Mouse (Mus musculus) neutrophil, adult 83 days (primary cell): Measurements from ENCODE around the gene Gm10477. TPM values are rescaled to one million over a fixed set of nuclear protein-coding genes. Genes with fewer than 3 reads are reported as not detected.

ENCODE experiments used
- total RNA-seq, 2 experiments: library from RNA; stranded (reverse); gene quantifications; one replicate each; pipeline ENCODE4 v1.2.4; 2023

Gene Gm10477
- total RNA-seq = not detected

DNA sequence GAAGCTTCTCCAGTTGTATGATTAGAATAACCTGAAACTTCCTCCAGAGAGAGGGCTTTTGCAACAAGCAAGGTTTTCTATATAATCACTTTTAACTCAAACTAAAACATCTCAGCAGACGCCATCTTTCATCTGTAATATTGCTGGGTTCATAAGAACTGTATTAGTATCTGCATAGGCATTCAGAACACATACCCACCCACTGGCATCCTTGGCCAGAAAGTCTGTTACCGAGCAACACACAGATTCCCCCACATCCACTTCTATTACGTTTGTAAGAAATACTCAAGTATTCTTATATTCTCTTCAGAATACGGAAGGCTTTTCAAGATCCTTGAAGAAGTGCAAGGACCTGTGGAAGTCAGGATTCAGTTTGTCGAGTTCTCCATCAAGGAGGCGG lies at the start of gene Gm10477:
Gene Gm10477, plus strand, starts transcription at position 301 of the 400 bp plus-strand sequence.

DNA sequence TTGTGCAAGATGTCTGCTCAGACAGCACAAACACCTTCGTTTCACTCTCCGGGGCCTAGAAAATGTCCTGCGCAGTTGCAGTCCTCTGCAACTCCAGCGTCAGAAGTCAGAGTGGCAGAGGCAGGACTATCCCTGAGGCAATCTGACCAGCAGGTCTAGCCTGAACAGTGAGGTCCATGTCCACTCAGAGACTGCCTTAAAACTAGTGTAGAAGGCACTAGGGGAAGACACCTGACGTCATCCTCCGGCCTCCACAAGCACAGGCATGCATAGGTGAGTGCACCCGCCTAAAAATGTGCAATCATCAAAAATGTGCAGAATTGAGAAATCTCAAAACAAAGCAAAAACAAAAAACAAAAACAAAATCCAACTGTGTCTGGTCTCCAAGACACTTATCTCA lies 25.0 kb downstream of the Gm10477 start, which contains the start of gene Gm648:
Gene Gm648, minus strand, starts transcription at position 101 of the 400 bp plus-strand sequence.

Other genes starting within 250 kb of the Gm10477 start
- gene Zfp449, start 178.3 kb upstream of the Gm10477 start, total RNA-seq = under 1 TPM in 1 of 2 experiments, not detected in 1; 0.61 TPM
- gene Smim10l2a, start 150.2 kb upstream of the Gm10477 start, total RNA-seq = under 1 TPM in 1 of 2 experiments, not detected in 1; 0.13 TPM
- gene Gm2174, start 76.8 kb upstream of the Gm10477 start, total RNA-seq = not detected
- 10 to 100 TPM; 96.7 to 98.2 TPM for gene Ints6l, start 69.9 kb upstream of the Gm10477 start, total RNA-seq
- not detected for gene Gm648, start 24.9 kb downstream of the Gm10477 start, total RNA-seq
- 10 to 100 TPM in 1 of 2 experiments, 1 to 10 TPM in 1; 9.7 to 12.2 TPM for gene Mmgt1, start 73.3 kb downstream of the Gm10477 start, total RNA-seq
- 10 to 100 TPM; 10.0 to 11.2 TPM for gene Slc9a6, start 85.0 kb downstream of the Gm10477 start, total RNA-seq
- gene Fhl1, start 207.0 kb downstream of the Gm10477 start, total RNA-seq = 1 to 10 TPM; 1.1 to 1.4 TPM